Mouse (Mus musculus): ENCODE data around the gene Tcfl5. TPM values are rescaled to one million over a fixed set of nuclear protein-coding genes. Genes with fewer than 3 reads are reported as not detected.

Gene Tcfl5
- polyA plus RNA-seq, 2 experiments, result 0.70 to 1.8 TPM

- peaks cover 3% of the 10 kb centered on the region; the same call in 1 of the 2 replicates for H3K4me1 ChIP-seq (ENCODE audit: control insufficient read depth, insufficient read depth, low read length)
- H3K4me2 ChIP-seq (replicated peaks; ENCODE audit: low read depth, low read length, severe bottlenecking), result no peak overlapping the region
- H3K27ac ChIP-seq (replicated peaks; ENCODE audit: low read depth, low read length), result no peak overlapping the region
- H3K36me3 ChIP-seq (ENCODE audit: control insufficient read depth, insufficient read depth, low read length), result peaks cover 24% of the 10 kb centered on the region
- H3K4me3 ChIP-seq (replicated peaks; ENCODE audit: low read length), result no peak overlapping the region
- DNase-seq (ENCODE audit: low spot score) (no peak), ATAC-seq (ENCODE audit: low FRiP score, low read depth) (no peak)
- TF ChIP-seq POLR2A (IDR thresholded peaks at IDR 0.05; ENCODE audit: borderline replicate concordance, extremely low read depth, insufficient read depth, insufficient read length), result no peak
- 92% methylated on average over 5 of the region's 5 CpGs for WGBS
- H3K27me3 ChIP-seq (ENCODE audit: control insufficient read depth, insufficient read depth, low read length), result no peaks in the 10 kb centered on the region
- H3K9ac ChIP-seq (ENCODE audit: low read depth, low read length, severe bottlenecking), result no peak overlapping the region
- no peaks in the 10 kb centered on the region for H3K9me3 ChIP-seq (ENCODE audit: control insufficient read depth, low read length)
Observed at GRCm38 (mm10) chr2:180658381-180658780, 15.9 kb upstream of the Tcfl5 start.

- 73% methylated on average over 4 of the region's 4 CpGs for WGBS
- peak; percentile 62; the same call in 1 of the 2 replicates for ATAC-seq (ENCODE audit: low FRiP score, low read depth)
Observed at GRCm38 (mm10) chr2:180657394-180658013, 15.0 kb upstream of the Tcfl5 start.

GRCm38 (mm10) chr2:180655150-180655549, 12.6 kb upstream of the Tcfl5 start:
- no peaks in the 10 kb centered on the region for H3K36me3 ChIP-seq (ENCODE audit: control insufficient read depth, insufficient read depth, low read length)
- peaks cover 3% of the 10 kb centered on the region; the same call in 1 of the 2 replicates for H3K4me1 ChIP-seq (ENCODE audit: control insufficient read depth, insufficient read depth, low read length)
- H3K4me2 ChIP-seq (replicated peaks; ENCODE audit: low read depth, low read length, severe bottlenecking), result no peak overlapping the region
- no peak for DNase-seq (ENCODE audit: low spot score)
- no peak overlapping the region for H3K9ac ChIP-seq (ENCODE audit: low read depth, low read length, severe bottlenecking)
- no peak overlapping the region for H3K4me3 ChIP-seq (replicated peaks; ENCODE audit: low read length)
- H3K27me3 ChIP-seq (ENCODE audit: control insufficient read depth, insufficient read depth, low read length), result no peaks in the 10 kb centered on the region
- no peak for TF ChIP-seq POLR2A (IDR thresholded peaks at IDR 0.05; ENCODE audit: borderline replicate concordance, extremely low read depth, insufficient read depth, insufficient read length)
- H3K9me3 ChIP-seq (ENCODE audit: control insufficient read depth, low read length), result no peaks in the 10 kb centered on the region
- H3K27ac ChIP-seq (replicated peaks; ENCODE audit: low read depth, low read length), result no peak overlapping the region
- WGBS, result 65% methylated on average over 6 of the region's 6 CpGs
- ATAC-seq (ENCODE audit: low FRiP score, low read depth), result no peak

More at GRCm38 (mm10) chr2:180657394-180658013, 15.0 kb upstream of the Tcfl5 start:
- H3K9ac ChIP-seq (ENCODE audit: low read depth, low read length, severe bottlenecking), result no peak overlapping the region
- no peaks in the 10 kb centered on the region for H3K27me3 ChIP-seq (ENCODE audit: control insufficient read depth, insufficient read depth, low read length)
- no peak overlapping the region for H3K4me2 ChIP-seq (replicated peaks; ENCODE audit: low read depth, low read length, severe bottlenecking)
- H3K9me3 ChIP-seq (ENCODE audit: control insufficient read depth, low read length), result no peaks in the 10 kb centered on the region
- H3K4me3 ChIP-seq (replicated peaks; ENCODE audit: low read length), result no peak overlapping the region
- peak; percentile 76 for DNase-seq (ENCODE audit: low spot score)
- peaks cover 23% of the 10 kb centered on the region for H3K36me3 ChIP-seq (ENCODE audit: control insufficient read depth, insufficient read depth, low read length)
- peaks cover 3% of the 10 kb centered on the region; the same call in 1 of the 2 replicates for H3K4me1 ChIP-seq (ENCODE audit: control insufficient read depth, insufficient read depth, low read length)
- TF ChIP-seq POLR2A (IDR thresholded peaks at IDR 0.05; ENCODE audit: borderline replicate concordance, extremely low read depth, insufficient read depth, insufficient read length), result no peak
- H3K27ac ChIP-seq (replicated peaks; ENCODE audit: low read depth, low read length), result no peak overlapping the region

- no peaks in the 10 kb centered on the region for H3K27me3 ChIP-seq (ENCODE audit: control insufficient read depth, insufficient read depth, low read length)
- peaks cover 3% of the 10 kb centered on the region; the same call in 1 of the 2 replicates for H3K4me1 ChIP-seq (ENCODE audit: control insufficient read depth, insufficient read depth, low read length)
- no peak for ATAC-seq (ENCODE audit: low FRiP score, low read depth)
- no peak overlapping the region for H3K4me3 ChIP-seq (replicated peaks; ENCODE audit: low read length)
- WGBS, result 77% methylated on average over 7 of the region's 7 CpGs
- no peaks in the 10 kb centered on the region for H3K36me3 ChIP-seq (ENCODE audit: control insufficient read depth, insufficient read depth, low read length)
- no peak overlapping the region for H3K4me2 ChIP-seq (replicated peaks; ENCODE audit: low read depth, low read length, severe bottlenecking)
- DNase-seq (ENCODE audit: low spot score), result no peak
- no peaks in the 10 kb centered on the region for H3K9me3 ChIP-seq (ENCODE audit: control insufficient read depth, low read length)
- no peak for TF ChIP-seq POLR2A (IDR thresholded peaks at IDR 0.05; ENCODE audit: borderline replicate concordance, extremely low read depth, insufficient read depth, insufficient read length)
- H3K27ac ChIP-seq (replicated peaks; ENCODE audit: low read depth, low read length), result no peak overlapping the region
- H3K9ac ChIP-seq (ENCODE audit: low read depth, low read length, severe bottlenecking), result no peak overlapping the region
Observed at GRCm38 (mm10) chr2:180654666-180655065, 12.2 kb upstream of the Tcfl5 start.

GRCm38 (mm10) chr2:180646841-180647240, 4.3 kb upstream of the Tcfl5 start:
- Histone ChIP-seq H3K4me2 (replicated peaks; ENCODE audit: low read depth, low read length, severe bottlenecking) (no peak overlapping the region), H3K4me3 (replicated peaks; ENCODE audit: low read length) (no peak overlapping the region), H3K9ac (ENCODE audit: low read depth, low read length, severe bottlenecking) (no peak overlapping the region), H3K27me3 (ENCODE audit: control insufficient read depth, insufficient read depth, low read length) (peaks cover 10% of the 10 kb centered on the region), H3K27ac (replicated peaks; ENCODE audit: low read depth, low read length) (no peak overlapping the region), H3K4me1 (ENCODE audit: control insufficient read depth, insufficient read depth, low read length) (no peaks in the 10 kb centered on the region), H3K9me3 (ENCODE audit: control insufficient read depth, low read length) (peaks cover 21% of the 10 kb centered on the region), H3K36me3 (ENCODE audit: control insufficient read depth, insufficient read depth, low read length) (no peaks in the 10 kb centered on the region)
- DNase-seq (ENCODE audit: low spot score) (no peak), ATAC-seq (ENCODE audit: low FRiP score, low read depth) (no peak)
- TF ChIP-seq POLR2A (IDR thresholded peaks at IDR 0.05; ENCODE audit: borderline replicate concordance, extremely low read depth, insufficient read depth, insufficient read length), result no peak
